Mouse (Mus musculus) heart, postnatal 25 days (tissue): ENCODE measurements around the gene Gpr19. TPM values are rescaled to one million over a fixed set of nuclear protein-coding genes. Genes with fewer than 3 reads are reported as not detected.

Experiments
- DNase-seq: peaks from one replicate; pipeline ENCODE4 v3.0.0; 2022; ENCODE audit warnings: low spot score
- intact Hi-C: fragments of 180-260 bp; cut with DNase I; formaldehyde crosslinking; loops from one replicate; pipeline ENCODE4 v1.15.1; 2025
- total RNA-seq, 2 experiments: library from RNA; stranded (reverse); gene quantifications; 2 replicates each; pipeline ENCODE4 v1.2.3; 2021

Gene Gpr19
- total RNA-seq, 2 experiments from 2014 or later = 3.3 to 5.1 TPM

DNA sequence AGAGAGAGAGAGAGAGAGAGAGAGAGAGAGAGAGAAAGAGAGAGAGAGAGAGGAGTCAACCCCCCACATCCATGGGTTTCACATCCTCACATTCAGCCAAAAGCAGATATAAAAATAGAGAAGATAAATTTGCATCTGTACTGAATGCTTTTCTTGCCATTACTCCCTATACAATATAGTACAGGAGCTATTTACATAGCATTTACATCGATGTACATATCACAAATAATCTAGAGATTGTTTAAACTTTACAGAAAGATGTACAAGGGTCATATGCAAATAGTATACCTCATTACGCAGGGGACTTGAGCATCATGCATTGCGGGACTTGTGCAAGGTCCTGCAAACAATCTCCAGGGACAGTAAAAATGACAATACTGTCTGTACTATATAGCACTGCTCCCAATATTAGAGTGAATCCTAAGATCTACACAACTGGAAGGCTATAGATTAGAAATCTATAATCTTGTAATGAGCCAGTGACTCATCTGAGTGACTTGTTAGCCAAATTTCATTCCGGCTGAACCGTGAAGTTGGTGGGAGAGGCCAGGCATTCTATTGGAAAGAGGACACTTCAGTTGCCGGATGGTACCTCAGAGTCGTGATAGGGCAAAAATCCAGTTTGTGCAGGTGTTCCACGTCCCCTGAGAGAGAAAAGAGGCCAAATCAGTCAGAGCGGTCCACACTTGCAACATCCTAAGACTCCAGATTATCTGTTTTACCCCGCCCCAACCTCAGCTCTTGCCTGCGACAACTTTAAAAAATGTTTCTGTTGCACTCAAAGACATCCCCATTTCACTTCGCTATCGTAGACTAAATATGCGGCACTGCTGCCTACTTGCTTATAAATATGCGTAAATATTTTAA, 1.6 kb downstream of the Gpr19 start:
- DNase-seq = no peak
- intact Hi-C loops = loop anchor here (5.0 kb wide), 1 partner anchor 50 kb away; no protein-coding TSS in a partner anchor

- intact Hi-C loops = no loop called here
- DNase-seq = no peak
Measured at GRCm38 (mm10) chr6:134890436-134890835, 7.9 kb downstream of the Gpr19 start.

GRCm38 (mm10) chr6:134889763-134890162, 8.6 kb downstream of the Gpr19 start:
- intact Hi-C loops = no loop called here
- no peak for DNase-seq

GRCm38 (mm10) chr6:134888563-134889017, 9.8 kb downstream of the Gpr19 start:
- DNase-seq = no peak
- intact Hi-C loops = no loop called here

GRCm38 (mm10) chr6:134887711-134888449, 10.5 kb downstream of the Gpr19 start:
- DNase-seq = no peak
- intact Hi-C loops = no loop called here

DNA sequence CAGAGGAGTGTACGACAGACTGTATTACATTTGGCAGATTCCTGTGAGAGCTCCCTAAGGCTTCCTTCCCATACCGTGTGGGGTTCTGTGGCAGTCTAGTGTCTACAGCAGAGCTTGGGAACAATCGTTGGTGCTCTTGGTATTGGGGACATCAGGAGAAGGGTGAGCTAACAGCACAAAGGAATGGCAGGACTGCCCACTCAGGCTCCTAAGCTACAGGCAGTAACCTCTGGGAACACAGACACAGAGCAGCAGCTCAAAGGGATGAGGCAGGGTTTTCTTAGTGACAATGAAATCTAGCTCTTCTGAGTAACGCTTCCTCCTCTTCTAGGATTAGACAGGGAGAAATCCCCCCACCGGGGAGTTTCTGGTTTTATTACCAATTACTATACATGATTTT, 11.4 kb downstream of the Gpr19 start:
- DNase-seq = no peak
- intact Hi-C loops = no loop called here

GRCm38 (mm10) chr6:134886475-134886874, 11.9 kb downstream of the Gpr19 start:
- no peak for DNase-seq
- intact Hi-C loops = no loop called here

- intact Hi-C loops = no loop called here
- no peak for DNase-seq
Measured at GRCm38 (mm10) chr6:134885515-134885914, 12.9 kb downstream of the Gpr19 start.

- intact Hi-C loops = no loop called here
- no peak for DNase-seq
Measured at GRCm38 (mm10) chr6:134883661-134884060, 14.7 kb downstream of the Gpr19 start.

DNA sequence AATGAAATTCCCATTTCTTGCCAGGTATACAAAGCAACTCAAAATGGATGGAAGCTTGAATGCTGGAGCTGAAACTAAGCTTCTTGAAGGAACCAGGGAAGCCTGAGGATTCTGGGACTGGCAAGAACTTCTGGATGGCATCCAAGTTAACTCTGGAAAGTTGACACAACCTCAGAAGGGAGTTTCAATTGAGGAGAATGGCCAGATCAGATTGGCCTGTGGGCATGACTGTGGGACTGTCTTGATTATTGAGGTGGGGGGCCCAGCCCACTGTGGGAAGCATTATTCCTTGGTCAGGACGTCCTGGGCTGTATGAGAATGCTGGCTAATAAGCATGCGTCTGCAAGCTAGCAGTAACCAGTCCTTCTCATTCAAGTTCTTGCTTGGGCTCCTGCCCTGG, 18.3 kb downstream of the Gpr19 start:
- intact Hi-C loops = no loop called here
- no peak for DNase-seq

DNA sequence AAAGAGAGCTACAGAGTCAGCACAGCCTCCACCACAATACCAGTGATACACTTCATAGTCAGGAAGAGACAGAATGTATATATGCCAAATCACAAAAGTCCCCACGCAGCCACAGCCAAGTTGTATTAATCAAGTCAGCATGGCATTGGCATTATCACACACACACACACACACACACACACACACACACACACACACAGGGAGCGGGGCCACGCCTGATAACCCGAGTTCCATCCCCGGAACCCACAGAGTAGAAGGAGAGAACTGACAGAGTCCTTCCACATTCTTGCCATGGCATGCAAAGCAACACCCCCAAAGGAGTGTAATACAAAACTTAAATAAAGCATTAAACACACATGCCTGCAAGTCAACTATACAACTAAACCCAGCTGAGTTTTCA, 18.8 kb downstream of the Gpr19 start:
- intact Hi-C loops = no loop called here
- no peak for DNase-seq

- DNase-seq = no peak
- intact Hi-C loops = no loop called here
Measured at GRCm38 (mm10) chr6:134877892-134878291, 20.5 kb downstream of the Gpr19 start.

DNA sequence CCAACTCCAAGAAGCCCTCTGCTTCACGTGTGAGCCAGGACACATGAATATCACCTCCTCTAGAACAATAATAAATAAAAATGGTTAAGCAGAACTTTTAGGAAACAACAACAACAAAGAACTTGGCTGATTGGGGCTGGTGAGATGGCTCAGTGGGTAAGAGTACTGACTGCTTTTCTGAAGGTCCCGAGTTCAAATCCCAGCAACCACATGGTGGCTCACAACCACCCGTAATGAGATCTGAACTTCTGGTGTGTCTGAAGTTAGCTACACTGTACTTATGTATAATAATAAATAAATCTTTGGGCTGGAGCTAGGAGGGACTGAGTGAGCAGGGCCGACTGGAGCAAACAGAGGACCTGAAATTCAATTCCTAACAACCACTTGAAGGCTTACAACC, 21.1 kb downstream of the Gpr19 start:
- DNase-seq = no peak
- intact Hi-C loops = no loop called here

DNA sequence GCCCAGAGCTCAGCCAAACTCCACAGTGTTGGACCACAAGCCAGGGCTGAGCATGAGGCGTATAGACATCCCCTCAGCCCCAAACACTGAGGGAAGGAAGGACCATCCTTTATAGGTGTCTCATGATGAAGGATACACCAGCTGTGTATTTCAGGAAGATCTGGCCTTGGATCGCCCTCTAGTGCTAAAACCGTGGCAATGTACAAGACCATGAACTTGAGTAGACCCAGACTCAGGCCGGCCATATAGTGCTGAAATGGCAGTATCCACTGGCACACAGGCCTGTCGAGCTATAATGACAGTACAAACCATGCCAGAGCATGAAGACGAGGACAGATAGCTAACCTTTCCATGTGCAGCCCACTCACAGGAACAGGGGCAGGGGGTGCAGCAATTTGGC, 21.6 kb downstream of the Gpr19 start:
- no peak for DNase-seq
- intact Hi-C loops = no loop called here

DNA sequence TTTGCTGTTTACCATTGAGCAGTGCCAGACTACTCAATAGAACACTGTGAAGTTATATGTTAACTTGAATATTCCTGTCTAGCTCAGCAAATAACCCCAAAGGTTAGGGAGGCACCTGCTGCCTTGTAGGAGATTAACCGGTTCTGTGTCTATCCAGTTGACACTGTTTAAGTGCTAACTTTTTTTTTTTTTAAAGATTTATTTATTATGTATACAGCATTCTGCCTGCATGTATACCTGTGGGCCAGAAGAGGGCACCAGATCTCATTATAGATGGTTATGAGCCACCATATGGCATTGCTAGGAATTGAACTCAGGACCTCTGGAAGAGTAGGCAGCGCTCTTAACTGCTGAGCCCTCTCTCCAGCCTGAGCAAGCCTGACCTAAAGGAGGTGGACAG, 25.4 kb downstream of the Gpr19 start:
- intact Hi-C loops = loop anchor here (2.0 kb wide), 1 partner anchor 74 kb away; no protein-coding TSS in a partner anchor
- DNase-seq = no peak

- DNase-seq = no peak
- intact Hi-C loops = loop anchor here (2.0 kb wide), 1 partner anchor 75 kb away; no protein-coding TSS in a partner anchor
Measured at GRCm38 (mm10) chr6:134872236-134872635, 26.1 kb downstream of the Gpr19 start.

DNA sequence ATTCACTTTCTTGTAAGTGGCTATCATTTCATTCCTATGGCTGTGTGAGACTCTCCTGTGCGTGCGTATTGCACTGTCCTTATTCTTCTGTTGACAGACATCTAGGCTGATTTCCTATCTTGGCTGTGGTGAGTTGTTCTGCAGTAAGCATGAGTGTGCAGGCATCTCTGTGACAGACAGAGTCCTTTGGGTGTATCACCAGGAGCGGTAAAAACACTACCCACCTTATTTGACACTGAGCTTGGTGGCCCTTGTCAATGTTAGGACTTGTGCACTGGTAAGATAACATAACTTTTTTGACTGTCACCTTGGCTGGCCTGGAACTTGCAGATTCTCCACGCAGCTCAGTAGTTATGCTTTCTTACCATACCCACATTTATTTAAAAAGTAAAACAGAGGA, 27.5 kb downstream of the Gpr19 start:
- intact Hi-C loops = no loop called here
- no peak for DNase-seq

GRCm38 (mm10) chr6:134870209-134870742, 28.1 kb downstream of the Gpr19 start:
- intact Hi-C loops = no loop called here
- no peak for DNase-seq

DNA sequence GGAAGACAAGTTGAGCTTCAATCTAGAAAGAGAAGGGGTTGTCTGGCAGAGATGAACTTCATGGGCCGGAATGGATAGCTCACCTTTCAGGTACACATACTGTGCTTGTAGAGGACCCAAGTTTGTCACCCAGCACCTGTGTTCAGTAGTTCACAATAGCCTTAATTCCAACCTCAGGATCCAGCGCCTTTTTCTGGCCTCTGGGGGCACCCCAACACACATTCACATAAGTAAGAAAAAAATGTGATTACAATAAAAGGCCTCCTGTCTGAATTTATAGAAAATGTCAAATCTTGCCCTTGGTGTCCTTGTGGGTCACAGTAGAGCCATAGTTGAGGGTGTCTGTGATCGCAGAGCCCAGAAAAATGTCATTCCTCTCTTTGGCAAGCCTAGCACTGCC, 31.1 kb downstream of the Gpr19 start:
- no peak for DNase-seq
- intact Hi-C loops = no loop called here

DNA sequence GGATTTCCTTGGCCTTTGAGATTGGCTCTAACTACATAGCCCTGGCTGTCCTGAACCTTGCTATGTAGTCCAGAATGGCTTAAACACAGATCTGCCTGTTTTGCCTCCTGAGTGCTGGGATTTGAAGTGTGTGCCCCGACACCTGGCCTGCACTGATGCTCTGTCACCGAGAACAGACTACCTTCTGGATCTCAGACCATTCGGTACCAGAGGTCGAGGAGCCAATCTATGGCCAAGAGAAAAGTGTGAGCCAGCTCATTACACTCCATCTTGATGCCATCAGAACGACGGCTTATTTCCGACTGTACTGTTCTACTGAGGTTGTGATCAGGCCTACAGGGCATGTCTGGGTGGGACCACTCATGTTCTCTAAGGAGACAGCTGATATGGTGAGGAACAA, 32.3 kb downstream of the Gpr19 start:
- intact Hi-C loops = no loop called here
- no peak for DNase-seq

DNA sequence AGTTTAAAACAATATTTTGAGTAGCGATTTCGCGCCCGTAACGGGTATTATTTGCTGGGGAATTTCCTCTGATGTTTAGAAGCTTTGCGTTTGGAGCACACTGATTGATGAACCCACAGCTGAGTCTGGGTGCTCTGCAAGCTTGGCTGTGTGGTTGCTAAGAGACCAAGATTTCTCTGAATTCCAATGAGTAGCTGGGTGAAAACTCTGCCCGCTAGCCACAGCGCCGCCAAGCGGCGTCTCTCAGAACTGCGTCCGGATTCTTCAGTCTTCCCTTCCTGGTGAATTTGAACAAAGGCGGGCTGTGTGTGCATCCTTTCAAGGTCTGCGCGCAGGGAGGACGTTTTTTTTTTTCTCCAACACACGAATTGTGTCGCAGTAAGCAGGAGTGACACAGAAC, 35.2 kb downstream of the Gpr19 start:
- intact Hi-C loops = loop anchor here (1.0 kb wide), 1 partner anchor 204 kb away; no protein-coding TSS in a partner anchor
- DNase-seq = peak; percentile 67
